Mouse (Mus musculus): Measurements from ENCODE around the gene Usp12. TPM values are rescaled to one million over a fixed set of nuclear protein-coding genes. Genes with fewer than 3 reads are reported as not detected.

The Usp12 gene
- polyA plus RNA-seq, 1 experiment from 2014 or later: 13.0 TPM

- ATAC-seq: peak; percentile 43
- 31% methylated on average over 10 of the region's 10 CpGs for WGBS
Observed at GRCm38 (mm10) chr5:146713088-146713487, 81.7 kb downstream of the Usp12 start.

GRCm38 (mm10) chr5:146712282-146712918, 82.4 kb downstream of the Usp12 start:
- Histone ChIP-seq H3K4me1 (ENCODE audit: control insufficient read depth, insufficient read depth, low read depth, low read length) (peaks cover 8% of the 10 kb centered on the region), H3K4me3 (ENCODE audit: low read length) (no peak overlapping the region), H3K9me3 (ENCODE audit: control insufficient read depth, low read length) (peaks cover 3% of the 10 kb centered on the region; the same call in 1 of the 2 replicates), H3K36me3 (ENCODE audit: control insufficient read depth, insufficient read depth, low read length) (no peaks in the 10 kb centered on the region), H3K9ac (ENCODE audit: low read depth, low read length) (peak overlapping the region; percentile 47), H3K27me3 (replicated peaks; ENCODE audit: control insufficient read depth, insufficient read depth, low read length) (no peaks in the 10 kb centered on the region), H3K27ac (ENCODE audit: low read depth, low read length) (peak overlapping the region; percentile 72), H3K4me2 (ENCODE audit: low read length) (peak overlapping the region; percentile 38)
- ATAC-seq: peak; percentile 85
- WGBS: 27% methylated on average over 18 of the region's 18 CpGs

More at GRCm38 (mm10) chr5:146713088-146713487, 81.7 kb downstream of the Usp12 start:
- H3K9me3 ChIP-seq (ENCODE audit: control insufficient read depth, low read length): peaks cover 3% of the 10 kb centered on the region; the same call in 1 of the 2 replicates
- H3K27ac ChIP-seq (ENCODE audit: low read depth, low read length): peak overlapping the region; percentile 72
- no peak overlapping the region for H3K4me3 ChIP-seq (ENCODE audit: low read length)
- peak overlapping the region; percentile 38 for H3K4me2 ChIP-seq (ENCODE audit: low read length)
- peaks cover 8% of the 10 kb centered on the region for H3K4me1 ChIP-seq (ENCODE audit: control insufficient read depth, insufficient read depth, low read depth, low read length)
- no peaks in the 10 kb centered on the region for H3K36me3 ChIP-seq (ENCODE audit: control insufficient read depth, insufficient read depth, low read length)
- no peak overlapping the region; the same call in 1 of the 2 replicates for H3K9ac ChIP-seq (ENCODE audit: low read depth, low read length)
- H3K27me3 ChIP-seq (replicated peaks; ENCODE audit: control insufficient read depth, insufficient read depth, low read length): no peaks in the 10 kb centered on the region

- Histone ChIP-seq H3K27ac (ENCODE audit: low read depth, low read length) (no peak overlapping the region), H3K9me3 (ENCODE audit: control insufficient read depth, low read length) (peaks cover 3% of the 10 kb centered on the region; the same call in 1 of the 2 replicates)
- ATAC-seq: no peak
Observed at GRCm38 (mm10) chr5:146709361-146709760, 85.4 kb downstream of the Usp12 start.

GRCm38 (mm10) chr5:146705815-146706408, 88.9 kb downstream of the Usp12 start:
- 15% methylated on average over 12 of the region's 12 CpGs for WGBS
- peak overlapping the region; percentile 43 for H3K4me2 ChIP-seq (ENCODE audit: low read length)
- H3K27ac ChIP-seq (ENCODE audit: low read depth, low read length): no peak overlapping the region
- no peak overlapping the region for H3K4me3 ChIP-seq (ENCODE audit: low read length)
- no peaks in the 10 kb centered on the region for H3K27me3 ChIP-seq (replicated peaks; ENCODE audit: control insufficient read depth, insufficient read depth, low read length)
- ATAC-seq: peak; percentile 68
- no peaks in the 10 kb centered on the region for H3K36me3 ChIP-seq (ENCODE audit: control insufficient read depth, insufficient read depth, low read length)
- H3K9ac ChIP-seq (ENCODE audit: low read depth, low read length): no peak overlapping the region
- no peaks in the 10 kb centered on the region for H3K4me1 ChIP-seq (ENCODE audit: control insufficient read depth, insufficient read depth, low read depth, low read length)
- no peaks in the 10 kb centered on the region for H3K9me3 ChIP-seq (ENCODE audit: control insufficient read depth, low read length)

More at GRCm38 (mm10) chr5:146709361-146709760, 85.4 kb downstream of the Usp12 start:
- Histone ChIP-seq H3K4me3 (ENCODE audit: low read length) (no peak overlapping the region), H3K36me3 (ENCODE audit: control insufficient read depth, insufficient read depth, low read length) (no peaks in the 10 kb centered on the region), H3K4me1 (ENCODE audit: control insufficient read depth, insufficient read depth, low read depth, low read length) (peaks cover 8% of the 10 kb centered on the region), H3K27me3 (replicated peaks; ENCODE audit: control insufficient read depth, insufficient read depth, low read length) (no peaks in the 10 kb centered on the region), H3K4me2 (ENCODE audit: low read length) (no peak overlapping the region), H3K9ac (ENCODE audit: low read depth, low read length) (no peak overlapping the region)
- 60% methylated on average over 3 of the region's 3 CpGs for WGBS

GRCm38 (mm10) chr5:146705411-146705810, 89.4 kb downstream of the Usp12 start:
- Histone ChIP-seq H3K27ac (ENCODE audit: low read depth, low read length) (no peak overlapping the region), H3K9me3 (ENCODE audit: control insufficient read depth, low read length) (no peaks in the 10 kb centered on the region), H3K9ac (ENCODE audit: low read depth, low read length) (no peak overlapping the region), H3K36me3 (ENCODE audit: control insufficient read depth, insufficient read depth, low read length) (no peaks in the 10 kb centered on the region), H3K4me3 (ENCODE audit: low read length) (no peak overlapping the region), H3K27me3 (replicated peaks; ENCODE audit: control insufficient read depth, insufficient read depth, low read length) (no peaks in the 10 kb centered on the region), H3K4me2 (ENCODE audit: low read length) (no peak overlapping the region), H3K4me1 (ENCODE audit: control insufficient read depth, insufficient read depth, low read depth, low read length) (no peaks in the 10 kb centered on the region)
- no peak for ATAC-seq
- 79% methylated on average over 6 of the region's 6 CpGs for WGBS

GRCm38 (mm10) chr5:146704241-146704640, 90.6 kb downstream of the Usp12 start:
- H3K27ac ChIP-seq (ENCODE audit: low read depth, low read length): no peak overlapping the region
- ATAC-seq: no peak
- H3K36me3 ChIP-seq (ENCODE audit: control insufficient read depth, insufficient read depth, low read length): no peaks in the 10 kb centered on the region
- no peaks in the 10 kb centered on the region for H3K4me1 ChIP-seq (ENCODE audit: control insufficient read depth, insufficient read depth, low read depth, low read length)
- no peak overlapping the region for H3K9ac ChIP-seq (ENCODE audit: low read depth, low read length)
- no peaks in the 10 kb centered on the region for H3K9me3 ChIP-seq (ENCODE audit: control insufficient read depth, low read length)
- 94% methylated on average over 4 of the region's 4 CpGs for WGBS
- no peaks in the 10 kb centered on the region for H3K27me3 ChIP-seq (replicated peaks; ENCODE audit: control insufficient read depth, insufficient read depth, low read length)
- no peak overlapping the region for H3K4me2 ChIP-seq (ENCODE audit: low read length)
- H3K4me3 ChIP-seq (ENCODE audit: low read length): no peak overlapping the region

GRCm38 (mm10) chr5:146703710-146704121, 91.1 kb downstream of the Usp12 start:
- H3K9ac ChIP-seq (ENCODE audit: low read depth, low read length): no peak overlapping the region
- H3K9me3 ChIP-seq (ENCODE audit: control insufficient read depth, low read length): no peaks in the 10 kb centered on the region
- WGBS: 86% methylated on average over 8 of the region's 8 CpGs
- H3K4me2 ChIP-seq (ENCODE audit: low read length): no peak overlapping the region
- H3K36me3 ChIP-seq (ENCODE audit: control insufficient read depth, insufficient read depth, low read length): no peaks in the 10 kb centered on the region
- H3K27me3 ChIP-seq (replicated peaks; ENCODE audit: control insufficient read depth, insufficient read depth, low read length): no peaks in the 10 kb centered on the region
- ATAC-seq: no peak
- H3K27ac ChIP-seq (ENCODE audit: low read depth, low read length): no peak overlapping the region
- no peak overlapping the region for H3K4me3 ChIP-seq (ENCODE audit: low read length)
- H3K4me1 ChIP-seq (ENCODE audit: control insufficient read depth, insufficient read depth, low read depth, low read length): no peaks in the 10 kb centered on the region

GRCm38 (mm10) chr5:146700099-146700498, 94.7 kb downstream of the Usp12 start:
- Histone ChIP-seq H3K27ac (ENCODE audit: low read depth, low read length) (no peak overlapping the region), H3K9me3 (ENCODE audit: control insufficient read depth, low read length) (no peaks in the 10 kb centered on the region), H3K4me3 (ENCODE audit: low read length) (no peak overlapping the region), H3K4me2 (ENCODE audit: low read length) (no peak overlapping the region), H3K4me1 (ENCODE audit: control insufficient read depth, insufficient read depth, low read depth, low read length) (no peaks in the 10 kb centered on the region), H3K36me3 (ENCODE audit: control insufficient read depth, insufficient read depth, low read length) (no peaks in the 10 kb centered on the region), H3K9ac (ENCODE audit: low read depth, low read length) (no peak overlapping the region), H3K27me3 (replicated peaks; ENCODE audit: control insufficient read depth, insufficient read depth, low read length) (no peaks in the 10 kb centered on the region)
- no peak for ATAC-seq
- 81% methylated on average over 10 of the region's 10 CpGs for WGBS

GRCm38 (mm10) chr5:146699433-146700019, 95.3 kb downstream of the Usp12 start:
- no peak overlapping the region for H3K9ac ChIP-seq (ENCODE audit: low read depth, low read length)
- H3K4me1 ChIP-seq (ENCODE audit: control insufficient read depth, insufficient read depth, low read depth, low read length): no peaks in the 10 kb centered on the region
- H3K36me3 ChIP-seq (ENCODE audit: control insufficient read depth, insufficient read depth, low read length): no peaks in the 10 kb centered on the region
- no peak for ATAC-seq
- no peak overlapping the region for H3K4me2 ChIP-seq (ENCODE audit: low read length)
- H3K4me3 ChIP-seq (ENCODE audit: low read length): no peak overlapping the region
- no peaks in the 10 kb centered on the region for H3K27me3 ChIP-seq (replicated peaks; ENCODE audit: control insufficient read depth, insufficient read depth, low read length)
- no peaks in the 10 kb centered on the region for H3K9me3 ChIP-seq (ENCODE audit: control insufficient read depth, low read length)
- H3K27ac ChIP-seq (ENCODE audit: low read depth, low read length): no peak overlapping the region
- 88% methylated on average over 4 of the region's 4 CpGs for WGBS
